Mouse (Mus musculus) lung, postnatal 0 days (tissue): ENCODE measurements around the gene Phf21a. TPM values are rescaled to one million over a fixed set of nuclear protein-coding genes. Genes with fewer than 3 reads are reported as not detected.

ENCODE experiments used
- ATAC-seq: fragments of 200-750 bp; cut with Nextera tagmentation; 2 replicates; pipeline ENCODE4 v1.8.0; 2017; ENCODE audit warnings: moderate library complexity
- DNase-seq: peaks from one replicate; pipeline ENCODE4 v3.0.0-alpha.2; 2016; ENCODE audit warnings: low spot score
- H3K27ac ChIP-seq: fragments of 300-500 bp; sonication (generic); 2 replicates; pipeline ENCODE4 v1.5.1; 2014; ENCODE audit warnings: antibody characterized with exemption, mild to moderate bottlenecking, low read length, mixed read lengths
- H3K27me3 ChIP-seq: fragments of 300-500 bp; sonication (generic); replicated peaks from 2 replicates; pipeline ENCODE4 v1.6.1; 2014; ENCODE audit warnings: low read length, mixed read lengths; ENCODE audit not compliant: insufficient read depth
- H3K36me3 ChIP-seq: fragments of 300-500 bp; sonication (generic); 2 replicates; pipeline ENCODE4 v1.6.1; 2014; ENCODE audit warnings: low read length, mixed read lengths; ENCODE audit not compliant: insufficient read depth
- H3K4me1 ChIP-seq: fragments of 300-500 bp; sonication (generic); 2 replicates; pipeline ENCODE4 v1.6.1; 2014; ENCODE audit warnings: antibody characterized with exemption, low read depth, low read length, mixed read lengths; ENCODE audit not compliant: insufficient read depth
- H3K4me2 ChIP-seq: fragments of 300-500 bp; sonication (generic); replicated peaks from 2 replicates; pipeline ENCODE4 v1.6.1; 2014; ENCODE audit warnings: low read depth, mild to moderate bottlenecking, low read length, moderate library complexity, mixed read lengths
- H3K4me3 ChIP-seq: fragments of 300-500 bp; sonication (generic); 2 replicates; pipeline ENCODE4 v1.5.1; 2014; ENCODE audit warnings: low read depth, low read length
- H3K9ac ChIP-seq: fragments of 300-500 bp; sonication (generic); replicated peaks from 2 replicates; pipeline ENCODE4 v1.6.1; 2014; ENCODE audit warnings: low read depth, mild to moderate bottlenecking
- H3K9me3 ChIP-seq: fragments of 300-500 bp; sonication (generic); 2 replicates; pipeline ENCODE4 v1.6.1; 2016; ENCODE audit warnings: low read length, mixed read lengths
- CTCF ChIP-seq: IDR thresholded peaks from 2 replicates; pipeline ENCODE4 v1.5.1; 2016; ENCODE audit warnings: antibody characterized with exemption, mild to moderate bottlenecking
- EP300 ChIP-seq: IDR thresholded peaks from 2 replicates; pipeline ENCODE4 v1.6.1; 2016; ENCODE audit warnings: antibody characterized with exemption, mild to moderate bottlenecking, control low read depth
- WGBS: fragments of 180-500 bp; shearing (Covaris S2); extraction: QIAGEN DNeasy Blood & Tissue Kit; methylation state at CpG from one replicate; pipeline ENCODE4 v1.1.7; 2014; 5-methylcytosine and 5-hydroxymethylcytosine counted together
- polyA plus RNA-seq: library from polyadenylated mRNA; unstranded; fragments of >200 nt; fragmentation: Nextera tagmentation; extraction: Ambion mirVana; gene quantifications from 2 replicates; pipeline ENCODE4 v1.2.1, GENCODE M21; 2015

Phf21a gene
- polyA plus RNA-seq, 1 experiment from 2014 or later: 12.9 TPM

DNA sequence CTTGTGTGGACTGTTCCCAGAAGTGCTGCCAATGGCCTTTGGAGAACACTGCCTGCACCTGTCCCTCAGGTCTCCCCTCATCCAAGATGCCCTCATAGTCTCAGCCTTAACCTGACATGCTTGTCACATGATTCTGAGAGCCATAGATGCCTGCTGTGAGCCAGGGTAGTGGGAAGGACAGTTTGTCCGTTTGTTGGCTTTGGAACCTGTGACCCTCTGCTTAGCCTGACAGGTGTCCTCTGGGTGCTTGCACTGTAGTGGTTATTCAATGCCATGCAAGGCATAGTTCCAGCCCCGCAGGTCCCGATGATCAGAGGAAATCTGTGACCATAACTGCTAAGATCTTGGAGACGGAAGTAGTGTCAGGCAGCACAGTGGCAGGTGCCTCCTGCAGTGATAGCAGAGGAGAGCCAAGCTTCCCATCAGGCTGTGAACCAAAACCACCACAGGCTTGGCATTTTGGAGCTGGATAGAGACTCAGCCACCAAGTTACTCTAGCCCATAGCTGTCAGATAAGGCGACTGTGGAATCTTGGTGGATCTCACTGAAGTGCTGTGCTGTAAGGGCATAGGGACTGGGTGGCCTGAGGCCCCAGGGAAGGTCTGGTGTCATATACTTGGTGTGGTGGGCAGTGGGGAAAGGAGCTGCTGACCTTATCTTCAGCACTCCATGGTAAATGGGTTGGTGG lies 289.1 kb downstream of the Phf21a start, which contains the start of gene 1700029I15Rik:
TSS of gene 1700029I15Rik (plus strand) at position 638 of the 688 bp plus-strand sequence.
- Histone ChIP-seq H3K27ac (no peak within 1 kb of the TSS), H3K4me1 (no peaks in the 10 kb centered on the region), H3K27me3 (no peaks in the 10 kb centered on the region), H3K9ac (no peak within 1 kb of the TSS), H3K4me2 (no peak within 1 kb of the TSS), H3K36me3 (peaks cover 24% of the 10 kb centered on the region), H3K9me3 (no peaks in the 10 kb centered on the region), H3K4me3 (no peak within 1 kb of the TSS)
- TF ChIP-seq EP300 (no peak), CTCF (no peak)
- no peak for ATAC-seq
- WGBS: 83% methylated on average over 5 of the region's 5 CpGs
- DNase-seq: no peak

DNA sequence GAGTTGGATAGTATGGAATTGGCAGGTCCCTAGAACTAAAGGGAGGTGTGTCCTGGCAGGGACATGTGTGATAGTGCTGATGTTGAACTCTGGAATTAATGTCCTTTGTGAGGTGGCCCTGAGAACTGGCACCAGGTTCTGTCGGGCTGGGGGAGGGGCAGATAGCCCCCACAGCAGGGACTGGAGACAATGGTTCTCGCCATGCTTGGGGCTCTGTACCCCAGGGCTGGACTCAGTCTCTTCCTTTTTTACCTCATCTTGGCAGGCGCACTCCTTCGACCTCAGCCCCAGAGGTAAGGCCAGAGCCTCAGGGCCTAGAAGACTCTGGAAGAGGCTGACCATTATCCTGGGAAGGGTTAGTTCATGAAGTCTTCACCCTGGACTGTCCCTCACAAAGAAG lies 289.8 kb downstream of the Phf21a start:
- no peak for DNase-seq
- Histone ChIP-seq H3K27ac (no peak overlapping the region), H3K4me3 (no peak overlapping the region), H3K9me3 (no peaks in the 10 kb centered on the region), H3K36me3 (peaks cover 24% of the 10 kb centered on the region), H3K9ac (no peak overlapping the region), H3K4me2 (no peak overlapping the region), H3K27me3 (no peaks in the 10 kb centered on the region), H3K4me1 (no peaks in the 10 kb centered on the region)
- no peak for ATAC-seq
- TF ChIP-seq CTCF (no peak), EP300 (no peak)
- 73% methylated on average over 4 of the region's 4 CpGs for WGBS

- 74% methylated on average over 4 of the region's 4 CpGs for WGBS
- Histone ChIP-seq H3K4me1 (0 out of 2 replicates have a peak, but pooled peaks cover 6% of the 10 kb centered on the region), H3K4me3 (no peak overlapping the region), H3K27me3 (no peaks in the 10 kb centered on the region), H3K9me3 (no peaks in the 10 kb centered on the region), H3K27ac (no peak overlapping the region), H3K4me2 (no peak overlapping the region), H3K9ac (no peak overlapping the region), H3K36me3 (peaks cover 16% of the 10 kb centered on the region)
- no peak for TF ChIP-seq EP300
- no peak for TF ChIP-seq CTCF
- no peak for ATAC-seq
- no peak for DNase-seq
Observed at GRCm38 (mm10) chr2:92384101-92384500, 291.2 kb downstream of the Phf21a start.

GRCm38 (mm10) chr2:92385113-92386051 lies 292.5 kb downstream of the Phf21a start:
- H3K9ac ChIP-seq: no peak overlapping the region
- no peak overlapping the region for H3K4me3 ChIP-seq
- no peaks in the 10 kb centered on the region for H3K9me3 ChIP-seq
- no peak overlapping the region for H3K27ac ChIP-seq
- WGBS: 74% methylated on average over 22 of the region's 22 CpGs
- no peaks in the 10 kb centered on the region for H3K27me3 ChIP-seq
- peaks cover 11% of the 10 kb centered on the region; the same call in 1 of the 2 replicates for H3K36me3 ChIP-seq
- H3K4me1 ChIP-seq: 0 out of 2 replicates have a peak, but pooled peaks cover 6% of the 10 kb centered on the region
- no peak overlapping the region for H3K4me2 ChIP-seq
- TF ChIP-seq CTCF: no peak
- no peak for TF ChIP-seq EP300
- no peak for ATAC-seq
- no peak for DNase-seq

DNA sequence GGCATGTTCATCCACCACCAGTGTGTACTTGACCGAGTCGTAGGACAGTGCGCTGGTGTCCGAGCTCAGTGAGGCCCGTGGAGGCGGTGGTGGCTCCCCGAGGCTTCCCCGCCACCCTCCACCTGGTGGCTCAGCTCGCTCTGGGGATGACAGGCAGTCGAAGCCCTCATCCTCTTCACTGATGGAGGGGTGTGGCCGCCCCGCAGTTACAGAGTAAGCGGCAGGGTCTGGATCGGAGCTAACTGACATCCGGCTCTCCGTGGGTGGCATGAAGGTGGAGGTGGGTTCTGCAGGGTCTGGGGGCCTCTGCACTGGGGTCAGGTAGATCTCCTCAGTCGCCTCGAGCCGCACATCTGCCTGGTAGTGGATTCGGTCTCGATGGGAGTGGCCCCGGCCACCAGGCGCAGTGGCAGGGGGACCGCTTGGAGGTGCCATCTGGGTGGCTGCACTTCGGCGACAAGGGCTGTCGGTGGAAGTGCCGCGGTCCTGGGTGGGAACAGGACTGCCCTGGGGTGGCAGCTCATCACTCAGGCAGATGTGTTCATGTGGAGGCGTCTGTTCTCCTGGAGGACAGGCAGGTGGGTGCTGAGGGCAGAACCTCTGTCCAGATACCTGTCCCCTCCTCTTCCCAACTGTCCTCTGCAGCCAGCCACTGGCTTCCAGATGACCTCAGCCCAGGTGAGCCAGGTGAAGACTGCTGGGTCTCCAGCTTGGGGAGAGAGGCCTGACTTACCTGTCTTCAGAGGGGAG lies 294.1 kb downstream of the Phf21a start:
- TF ChIP-seq EP300 (no peak), CTCF (no peak)
- ATAC-seq: no peak

GRCm38 (mm10) chr2:92387646-92388045 lies 294.7 kb downstream of the Phf21a start:
- no peak for TF ChIP-seq EP300
- TF ChIP-seq CTCF: no peak
- H3K9ac ChIP-seq: no peak overlapping the region
- DNase-seq (no peak), ATAC-seq (no peak)
- no peaks in the 10 kb centered on the region for H3K27me3 ChIP-seq
- no peak overlapping the region for H3K4me3 ChIP-seq
- no peak overlapping the region for H3K4me2 ChIP-seq
- no peak overlapping the region for H3K27ac ChIP-seq
- 0 out of 2 replicates have a peak, but pooled peaks cover 6% of the 10 kb centered on the region for H3K4me1 ChIP-seq
- no peaks in the 10 kb centered on the region for H3K36me3 ChIP-seq
- 75% methylated on average over 4 of the region's 4 CpGs for WGBS
- no peaks in the 10 kb centered on the region for H3K9me3 ChIP-seq

More for the DNA sequence above, 294.1 kb downstream of the Phf21a start:
- no peaks in the 10 kb centered on the region for H3K36me3 ChIP-seq
- 90% methylated on average over 30 of the region's 30 CpGs for WGBS
- H3K9me3 ChIP-seq: no peaks in the 10 kb centered on the region
- H3K4me1 ChIP-seq: 0 out of 2 replicates have a peak, but pooled peaks cover 6% of the 10 kb centered on the region
- no peak overlapping the region for H3K4me3 ChIP-seq
- H3K9ac ChIP-seq: no peak overlapping the region
- no peak for DNase-seq
- no peak overlapping the region for H3K4me2 ChIP-seq
- H3K27ac ChIP-seq: no peak overlapping the region
- no peaks in the 10 kb centered on the region for H3K27me3 ChIP-seq
